Comparison of ENCODE assay signal across 9 mouse cellular contexts in genomic region chr17:80471056-80471802, GRCm38 (mm10). TPM values are rescaled to one million over a fixed set of nuclear protein-coding genes. Genes with fewer than 3 reads are reported as not detected.
DNase-seq lines count a peak whose midpoint lies in the region; ATAC-seq lines count a peak whose summit lies in the region.
"Had no signal": no experiment of that assay in that cellular context is flagged by ENCODE, and none has a peak within 500 bp of the region (broad histone marks: within the 10 kb centered on the region; RNA-seq: fewer than 3 reads in every experiment).

No protein-coding gene starts in this region.

- no peak for DNase-seq in intestine, embryonic 14.5 days (ENCODE audit: low spot score)
- peak; percentile 27 for DNase-seq in Muller cell, postnatal 12 days (ENCODE audit: inconsistent ontology term)
- peak; percentile 33 for DNase-seq in embryo, embryonic 9.5 days (ENCODE audit: extremely low spot score)
- no peak for DNase-seq in MN1 (ENCODE audit: low spot score)
- no peak for DNase-seq in thymus, postnatal 25 days
- DNase-seq in urinary bladder, postnatal 14 days (ENCODE audit: low spot score) = no peak

- no peaks in the 10 kb centered on the region for H3K27me3 ChIP-seq in intestine, embryonic 14.5 days (replicated peaks; ENCODE audit: control insufficient read depth, insufficient read depth, low read length)
- H3K27me3 ChIP-seq in intestine, embryonic 16.5 days (replicated peaks; ENCODE audit: control insufficient read depth, insufficient read depth, low read length) = no peaks in the 10 kb centered on the region
- H3K27me3 ChIP-seq: hindbrain, embryonic 15.5 days had no signal

- WGBS in intestine, embryonic 14.5 days = 44% methylated on average over 8 of the region's 8 CpGs
- 37% methylated on average over 8 of the region's 8 CpGs for WGBS in intestine, embryonic 16.5 days

- no peak overlapping the region for H3K4me3 ChIP-seq in intestine, embryonic 14.5 days (ENCODE audit: low read depth, low read length)
- no peak overlapping the region for H3K4me3 ChIP-seq in intestine, embryonic 16.5 days (ENCODE audit: low read length)
- H3K4me3 ChIP-seq: hindbrain, embryonic 15.5 days had no signal

- no peaks in the 10 kb centered on the region for H3K36me3 ChIP-seq in intestine, embryonic 14.5 days (ENCODE audit: control insufficient read depth, insufficient read depth, low read length)
- H3K36me3 ChIP-seq in intestine, embryonic 16.5 days (ENCODE audit: control insufficient read depth, insufficient read depth, low read length) = no peaks in the 10 kb centered on the region
- H3K36me3 ChIP-seq: hindbrain, embryonic 15.5 days had no signal

- no peak overlapping the region for H3K4me2 ChIP-seq in intestine, embryonic 14.5 days (ENCODE audit: low read length)
- no peak overlapping the region for H3K4me2 ChIP-seq in intestine, embryonic 16.5 days (ENCODE audit: low read depth, low read length)
- H3K4me2 ChIP-seq: hindbrain, embryonic 15.5 days had no signal

- 0 out of 2 replicates have a peak, but pooled peaks have one; percentile 50 for ATAC-seq in intestine, embryonic 14.5 days (replicated peaks; ENCODE audit: low FRiP score, low TSS enrichment, low read depth)
- ATAC-seq in intestine, embryonic 16.5 days = no peak
- peak; percentile 57 for ATAC-seq in megakaryocyte-erythroid progenitor cell, adult 5-6 weeks (replicated peaks; ENCODE audit: low FRiP score, low TSS enrichment, poor library complexity, severe bottlenecking)

- no peaks in the 10 kb centered on the region for H3K9me3 ChIP-seq in intestine, embryonic 14.5 days (ENCODE audit: control insufficient read depth, low read length)
- no peaks in the 10 kb centered on the region for H3K9me3 ChIP-seq in intestine, embryonic 16.5 days (ENCODE audit: control insufficient read depth, low read length)
- H3K9me3 ChIP-seq: hindbrain, embryonic 15.5 days had no signal

- peaks cover 5% of the 10 kb centered on the region; the same call in 1 of the 2 replicates for H3K4me1 ChIP-seq in intestine, embryonic 14.5 days (replicated peaks; ENCODE audit: control insufficient read depth, insufficient read depth, low read length)
- H3K4me1 ChIP-seq in intestine, embryonic 16.5 days (ENCODE audit: control insufficient read depth, insufficient read depth, low read length) = peaks cover 7% of the 10 kb centered on the region

- peak overlapping the region; percentile 14; the same call in 1 of the 2 replicates for H3K27ac ChIP-seq in intestine, embryonic 14.5 days (ENCODE audit: low read depth)
- no peak overlapping the region for H3K27ac ChIP-seq in intestine, embryonic 16.5 days (ENCODE audit: low read length)
- H3K27ac ChIP-seq: hindbrain, embryonic 15.5 days had no signal

- no peak overlapping the region for H3K9ac ChIP-seq in intestine, embryonic 14.5 days (ENCODE audit: low read length)
- no peak overlapping the region for H3K9ac ChIP-seq in intestine, embryonic 16.5 days (ENCODE audit: low read depth, low read length)
- H3K9ac ChIP-seq: hindbrain, embryonic 15.5 days had no signal

RNA-seq across cellular contexts. Expression of gene Sos1, which starts 9.0 kb away (rescaled TPM):
- polyA plus RNA-seq in intestine, embryonic 14.5 days (2014; fragmentation: Nextera tagmentation; extraction: Ambion mirVana) = 8.1 and 8.4 TPM in 2 replicates
- 2.7 TPM in 2 replicates for polyA plus RNA-seq in intestine, embryonic 16.5 days (2015; fragmentation: Nextera tagmentation; extraction: Ambion mirVana)
- total RNA-seq in megakaryocyte-erythroid progenitor cell, adult 5-6 weeks (2014; fragmentation: Nextera tagmentation) = 25.0 and 31.3 TPM in 2 replicates
- total RNA-seq in megakaryocyte-erythroid progenitor cell, adult 5-6 weeks (2017) = 16.2 and 17.4 TPM in 2 replicates

Comparison
In these comparisons a context has a peak if more than half of its experiments do, and no peak if none do; other contexts are left out.
1. DNase-seq: peak in Muller cell, postnatal 12 days (single experiment) and embryo, embryonic 9.5 days (single experiment); none in intestine, embryonic 14.5 days (single experiment), MN1 (single experiment), thymus, postnatal 25 days (single experiment) and urinary bladder, postnatal 14 days (single experiment).